Mouse (Mus musculus) MN1 (cell line): ENCODE measurements around the gene 9130230L23Rik.
A peak's percentile ranks its signal among the peaks of the same experiment; 100 is the strongest.
"Not testable (repeated sequence)": the region's sequence is repeated elsewhere in the genome, so short reads cannot be mapped to it uniquely, and the experiment has no call there.

Experiments used
- DNase-seq: peaks from one replicate; pipeline ENCODE4 v3.0.0-alpha.2; 2016; ENCODE audit warnings: low spot score

Gene 9130230L23Rik

DNA sequence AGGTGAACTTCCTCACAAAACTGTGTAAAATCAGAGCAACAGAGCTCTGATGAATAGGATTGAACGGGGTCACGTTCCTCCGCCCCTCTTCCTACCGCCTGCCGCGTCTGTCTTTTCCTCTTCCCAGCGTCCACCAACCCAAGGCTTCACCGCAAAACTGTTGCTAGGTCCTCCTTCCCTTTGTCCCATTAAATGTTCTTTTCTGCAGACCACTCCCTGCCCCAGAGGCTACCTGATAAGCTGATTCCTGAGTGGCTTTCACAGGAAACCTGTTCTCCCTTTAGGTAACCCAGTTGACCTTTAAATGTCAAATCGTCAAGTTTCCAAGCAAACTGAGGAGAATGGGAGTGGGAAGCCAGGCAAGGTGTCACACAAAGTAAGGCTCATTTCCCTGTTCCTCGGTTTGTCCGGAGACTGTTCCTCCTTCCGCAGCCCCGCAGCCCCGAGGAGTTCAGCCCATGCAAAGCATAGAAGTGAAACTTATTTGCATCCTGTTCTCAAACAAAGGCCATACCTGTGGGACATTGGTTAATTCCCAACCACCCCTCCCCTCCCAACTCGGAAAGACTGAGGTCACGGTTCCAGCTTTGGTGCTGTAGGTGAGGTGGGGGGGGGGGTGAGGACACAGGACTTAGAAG lies 1.1 kb upstream of the 9130230L23Rik start:
- no peak for DNase-seq

DNA sequence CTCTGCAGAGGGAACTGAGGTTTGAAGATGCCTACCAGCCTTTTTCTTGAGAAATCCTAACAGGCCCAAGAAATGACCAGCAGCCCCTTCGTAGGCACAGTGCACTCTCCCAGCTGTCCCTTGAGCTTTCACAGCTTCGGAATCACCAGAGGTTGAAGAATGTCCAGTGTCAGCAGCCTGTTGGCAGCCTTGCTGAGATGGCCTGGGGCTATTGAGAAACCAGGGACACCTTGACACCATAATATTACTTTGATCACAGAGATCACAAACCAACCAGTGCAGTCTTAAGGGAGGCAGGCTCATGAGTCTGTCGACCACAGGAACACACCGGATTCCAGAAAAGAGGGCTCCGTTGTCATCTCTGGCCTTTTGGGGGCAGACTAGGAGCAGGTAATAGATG lies 2.9 kb downstream of the 9130230L23Rik start:
- DNase-seq = no peak

DNA sequence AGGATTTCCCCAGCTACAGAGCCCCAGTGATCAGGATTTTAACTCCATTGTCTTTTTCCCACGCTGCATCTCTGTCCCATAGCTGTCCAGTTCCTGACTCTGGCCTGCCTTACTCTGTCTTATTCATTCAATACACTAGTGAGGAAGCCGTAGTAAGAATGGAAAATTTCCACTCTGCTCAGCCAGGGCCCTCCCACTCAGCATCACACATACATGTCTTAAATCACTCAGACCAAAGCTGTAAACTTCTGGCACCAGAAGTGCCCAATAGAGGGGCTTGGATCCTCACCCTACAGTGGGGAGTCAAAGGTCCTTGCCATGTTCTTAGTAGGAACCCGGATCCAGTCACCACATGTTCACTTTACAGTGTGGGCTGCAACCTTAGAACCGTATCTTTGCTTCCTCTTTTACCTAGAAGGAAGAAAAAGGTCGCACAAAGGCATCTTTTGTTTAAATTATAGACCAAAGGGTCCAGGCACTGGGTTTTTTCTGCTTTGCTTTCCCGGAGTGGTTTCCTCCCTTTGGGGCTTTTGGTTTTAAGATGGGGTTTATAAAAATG lies 3.4 kb downstream of the 9130230L23Rik start:
- no peak for DNase-seq

DNA sequence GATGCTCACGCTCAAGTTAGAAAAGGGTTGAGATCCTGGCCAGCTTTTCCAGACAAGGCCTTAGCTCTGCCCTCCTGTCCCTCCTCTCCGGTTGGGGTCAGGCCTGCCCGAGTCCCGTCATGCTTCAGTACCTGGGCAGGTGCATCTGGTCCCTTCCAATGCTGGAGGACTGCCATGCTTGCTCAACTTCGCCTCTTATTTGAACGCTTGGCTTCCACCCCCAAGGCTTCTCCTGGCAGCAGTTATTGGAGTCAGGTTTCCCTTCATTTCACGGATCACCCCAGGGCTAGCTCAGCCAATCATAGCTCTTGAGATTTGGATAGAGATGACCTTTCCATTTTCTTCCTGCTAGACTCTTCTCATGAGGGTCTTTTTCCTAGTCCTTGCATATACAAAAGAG lies 4.0 kb downstream of the 9130230L23Rik start:
- no peak for DNase-seq

DNA sequence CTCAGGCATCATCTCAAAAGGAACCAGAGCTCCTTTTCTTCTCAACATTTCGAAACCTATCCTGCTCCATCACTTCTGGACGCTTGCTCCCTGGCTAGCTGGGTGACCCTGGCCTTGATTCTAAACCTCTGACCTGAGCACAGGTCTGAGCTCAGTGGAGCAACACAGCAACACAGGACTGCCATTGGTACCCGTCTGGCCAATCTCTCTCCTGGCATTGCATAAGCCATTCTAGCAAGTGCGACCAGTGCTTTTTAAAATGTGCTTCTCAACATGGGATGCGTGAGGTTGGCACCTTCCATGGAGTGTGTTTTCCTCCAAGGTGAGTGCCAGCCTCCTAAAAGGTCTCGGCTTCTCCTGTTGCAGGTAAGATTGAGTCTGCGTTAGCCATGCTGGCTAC lies 5.0 kb downstream of the 9130230L23Rik start:
- no peak for DNase-seq

DNA sequence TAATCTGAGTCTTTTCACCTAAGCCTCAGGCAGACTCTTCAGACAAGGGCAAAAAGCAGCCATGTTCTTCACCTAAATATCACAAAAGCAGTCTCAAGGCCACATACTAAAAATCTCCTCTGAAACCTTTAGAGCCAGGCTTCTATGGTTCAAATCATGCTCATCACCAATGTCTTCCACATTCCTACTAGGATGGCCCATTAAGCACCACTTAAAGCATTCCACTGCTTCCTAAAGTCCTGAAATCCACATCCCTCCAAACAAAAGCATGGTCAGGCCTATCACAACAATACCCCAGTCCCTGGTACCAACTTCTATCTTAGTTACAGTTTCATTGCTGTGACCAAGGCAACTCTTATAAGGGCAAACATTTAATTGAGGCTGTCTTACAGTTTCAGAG lies 6.3 kb downstream of the 9130230L23Rik start:
- DNase-seq = no peak

DNA sequence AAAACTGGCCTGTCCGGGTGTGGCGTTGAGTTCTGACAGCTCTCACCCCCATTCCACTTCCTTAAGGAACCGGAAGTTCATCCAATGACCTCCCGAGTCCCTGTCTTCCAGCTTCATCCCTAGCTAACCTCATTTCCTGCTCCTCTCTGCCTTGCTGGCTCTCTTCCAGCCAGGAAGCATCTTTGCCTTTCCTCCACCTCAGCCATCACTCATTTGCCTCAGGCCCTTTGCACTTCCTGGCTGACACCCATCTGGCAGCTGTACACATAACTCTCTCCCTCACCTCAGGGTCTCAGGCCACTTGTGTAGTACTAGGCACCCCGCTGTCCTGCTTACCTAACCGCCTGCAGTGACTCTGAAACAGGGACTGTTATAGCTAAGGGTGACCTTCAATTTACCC lies 9.4 kb downstream of the 9130230L23Rik start:
- no peak for DNase-seq

DNA sequence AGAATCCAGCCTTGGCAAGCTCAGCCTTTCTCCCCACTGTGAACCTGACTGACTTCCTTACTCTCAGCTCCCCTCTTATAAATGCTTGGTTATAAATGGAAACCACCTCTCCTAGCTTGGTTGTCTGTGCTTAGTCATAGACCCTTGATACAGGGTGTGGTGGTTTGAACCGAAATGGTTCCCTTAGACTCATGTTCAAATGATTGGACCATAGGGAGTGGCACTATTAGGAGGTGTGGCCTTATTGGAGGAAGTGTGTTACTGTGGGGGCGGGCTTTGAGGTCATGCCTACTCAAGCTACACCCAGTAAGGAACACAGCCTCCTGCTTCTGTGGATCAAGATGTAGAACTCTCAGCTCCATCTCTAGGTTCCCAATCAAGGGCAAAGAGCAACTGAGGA lies 12.9 kb downstream of the 9130230L23Rik start:
- no peak for DNase-seq

DNA sequence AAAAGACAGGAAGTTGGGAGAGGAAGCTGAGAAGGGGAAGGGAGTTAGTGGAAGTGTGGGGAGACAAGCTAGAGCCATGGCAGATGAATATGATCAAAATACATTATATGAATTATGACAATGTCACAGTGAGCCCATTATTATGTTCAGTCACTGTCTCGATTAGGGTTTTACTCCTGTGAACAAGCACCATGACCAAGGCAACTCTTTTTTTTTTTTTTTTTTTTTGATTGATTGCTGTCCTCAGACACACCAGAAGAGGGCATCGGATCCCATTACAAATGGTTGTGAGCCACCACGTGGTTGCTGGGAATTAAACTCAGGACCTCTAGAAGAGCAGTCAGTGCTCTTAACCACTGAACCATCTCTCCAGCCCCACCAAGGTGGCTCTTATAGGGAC lies 17.1 kb downstream of the 9130230L23Rik start:
- DNase-seq = not testable (repeated sequence)

DNA sequence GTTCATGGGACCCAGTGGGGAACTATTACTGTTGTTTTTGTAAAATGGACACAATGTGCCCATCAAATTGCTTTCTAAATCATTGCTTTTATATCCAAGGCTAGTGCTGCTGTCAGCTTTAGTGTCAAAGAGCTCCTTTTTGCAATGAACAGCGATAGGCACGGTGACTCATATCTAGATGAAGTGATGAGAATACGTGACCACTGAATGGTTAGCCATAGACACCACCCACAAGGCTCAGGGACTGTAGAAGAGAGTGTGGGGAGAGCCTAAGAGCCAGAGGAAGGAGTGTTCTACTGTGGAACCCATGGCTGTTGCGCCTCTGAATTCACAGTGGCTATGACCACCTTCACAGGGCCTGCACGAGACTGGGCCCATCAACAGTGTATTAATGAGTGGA lies 17.7 kb downstream of the 9130230L23Rik start:
- no peak for DNase-seq

DNA sequence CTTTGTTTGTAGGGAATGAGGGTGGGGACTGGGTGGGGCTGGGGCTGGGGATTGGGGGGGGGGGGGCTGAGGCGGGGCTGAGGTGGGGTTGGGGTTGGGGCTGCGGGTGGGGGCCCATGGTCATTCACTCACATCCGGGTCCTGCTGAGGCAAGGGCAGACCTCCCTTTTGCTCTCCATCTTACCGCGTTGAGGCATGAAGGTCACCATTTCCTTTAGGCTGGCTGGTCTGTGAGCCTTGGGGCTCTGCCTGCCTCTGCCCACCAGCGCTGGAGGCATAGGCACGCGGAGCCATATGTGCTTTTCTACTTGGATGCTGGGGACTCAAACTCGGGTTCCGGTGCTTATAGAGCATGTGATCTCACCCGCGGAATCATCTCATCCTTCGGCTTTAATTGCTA lies 28.4 kb downstream of the 9130230L23Rik start:
- DNase-seq = no peak

DNA sequence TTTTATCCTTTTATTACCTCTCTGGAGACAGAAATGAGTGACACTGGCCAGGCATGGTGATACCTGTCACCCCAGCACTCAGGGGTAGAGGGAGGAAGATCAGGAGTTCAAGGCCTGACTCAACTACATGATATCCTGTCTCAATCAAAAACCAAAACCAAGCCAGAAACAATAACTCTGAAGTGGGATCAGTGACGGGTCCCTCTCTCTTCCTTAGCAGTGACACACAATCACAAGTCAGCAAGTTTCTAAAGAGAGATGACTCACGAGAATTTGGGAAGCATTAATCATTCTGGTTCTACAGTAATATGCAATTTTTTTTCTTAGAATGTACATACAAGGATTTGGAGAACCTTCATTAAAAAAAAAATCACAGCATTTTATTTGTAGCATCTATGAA lies 30.9 kb downstream of the 9130230L23Rik start:
- DNase-seq = no peak

DNA sequence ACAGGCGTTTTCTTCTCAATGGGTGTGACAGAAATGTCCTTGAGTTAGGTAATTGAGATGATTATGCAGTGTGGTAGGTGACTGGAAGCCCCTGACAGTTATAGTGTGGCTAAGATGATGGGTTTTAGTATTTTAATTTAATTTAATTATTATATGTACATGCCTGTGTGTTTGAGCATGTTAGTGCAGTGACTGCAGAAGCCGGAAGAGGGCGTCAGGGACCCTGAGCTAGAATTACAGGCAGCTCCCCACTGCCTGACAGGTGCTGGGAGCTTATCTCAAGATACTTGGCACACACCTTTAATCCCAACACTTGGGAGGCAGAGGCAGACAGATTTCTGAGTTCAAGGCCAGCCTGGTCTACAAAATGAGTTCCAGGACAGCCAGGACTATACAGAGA lies 36.1 kb downstream of the 9130230L23Rik start:
- no peak for DNase-seq

DNA sequence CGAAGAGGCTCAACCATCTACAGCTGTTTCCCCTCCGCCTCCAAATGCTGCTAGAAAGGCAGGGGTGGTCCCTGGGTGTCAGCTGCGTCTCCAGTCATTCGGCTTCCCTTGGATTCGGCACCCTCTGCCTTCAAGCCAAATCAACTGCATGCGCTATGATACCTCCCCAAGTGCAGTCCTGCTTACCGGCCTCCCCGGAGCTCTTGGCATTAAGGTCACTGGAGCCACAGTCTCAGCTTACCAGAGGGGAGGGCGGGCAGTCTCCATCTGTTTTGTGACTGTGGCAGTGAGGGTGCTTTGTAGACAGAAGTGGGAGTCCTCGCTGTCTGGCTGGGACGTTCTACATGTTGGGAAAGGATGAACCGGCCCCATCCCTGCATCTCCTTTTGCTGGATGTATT lies 37.0 kb downstream of the 9130230L23Rik start:
- no peak for DNase-seq

DNA sequence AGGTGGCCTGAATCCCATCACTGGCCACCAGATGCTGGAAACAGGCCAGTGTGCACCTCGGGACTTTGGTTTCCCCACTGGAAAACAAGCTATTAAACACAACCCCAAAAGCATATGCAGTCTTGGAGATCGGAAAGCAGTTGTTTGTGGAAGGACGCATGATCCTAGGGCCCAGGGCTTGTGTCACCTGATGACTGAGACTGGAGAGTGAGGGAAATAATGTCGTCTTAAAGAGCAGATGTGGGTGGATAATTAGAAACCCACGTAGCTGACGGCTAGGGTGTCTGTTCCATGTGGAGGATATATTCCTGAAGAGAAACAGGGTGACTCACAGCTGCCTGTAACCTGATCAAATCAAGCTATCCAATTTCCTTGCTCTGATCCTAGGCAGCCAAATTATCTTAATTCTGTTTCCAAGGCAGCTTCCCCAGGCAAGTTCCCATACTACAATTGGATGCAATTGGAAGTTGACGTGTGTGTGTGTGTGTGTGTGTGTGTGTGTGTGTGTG lies 38.3 kb downstream of the 9130230L23Rik start:
- DNase-seq = peak; percentile 78

DNA sequence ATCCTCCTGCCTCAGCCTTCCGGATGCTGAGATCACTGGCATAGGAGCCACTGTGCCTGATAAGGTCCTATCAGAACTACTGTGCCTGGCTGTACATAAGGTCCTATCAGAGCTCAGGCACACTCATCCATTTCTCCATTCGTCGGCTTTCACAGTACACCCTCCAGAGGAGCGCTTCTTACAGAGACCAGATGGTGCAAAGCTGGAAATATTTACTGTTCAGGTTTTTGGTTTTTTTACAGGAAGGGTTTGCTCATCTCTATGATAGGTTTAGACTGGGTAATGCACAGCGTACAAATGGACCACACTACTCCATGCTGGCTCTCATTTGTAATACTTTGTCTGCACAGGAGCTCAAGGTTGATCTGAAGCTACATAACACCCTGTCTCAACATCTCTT lies 40.8 kb downstream of the 9130230L23Rik start:
- DNase-seq = no peak

DNA sequence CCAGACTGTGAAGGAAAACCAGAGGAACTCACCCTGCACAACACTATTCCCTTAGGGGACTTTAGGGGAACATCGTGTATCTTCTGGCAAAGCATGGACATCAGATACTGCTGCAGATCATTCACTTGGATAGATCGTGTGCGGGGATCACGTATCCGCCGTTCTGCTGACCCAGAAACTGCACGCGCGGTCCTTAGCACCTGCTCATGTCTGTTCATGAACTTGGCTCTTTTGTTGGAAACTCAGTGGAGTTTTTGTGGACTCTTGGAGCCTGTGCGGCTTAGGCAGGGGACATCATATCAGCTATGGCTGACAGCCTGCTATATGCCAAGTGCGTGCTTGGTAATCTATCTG lies 43.5 kb downstream of the 9130230L23Rik start:
- no peak for DNase-seq

DNA sequence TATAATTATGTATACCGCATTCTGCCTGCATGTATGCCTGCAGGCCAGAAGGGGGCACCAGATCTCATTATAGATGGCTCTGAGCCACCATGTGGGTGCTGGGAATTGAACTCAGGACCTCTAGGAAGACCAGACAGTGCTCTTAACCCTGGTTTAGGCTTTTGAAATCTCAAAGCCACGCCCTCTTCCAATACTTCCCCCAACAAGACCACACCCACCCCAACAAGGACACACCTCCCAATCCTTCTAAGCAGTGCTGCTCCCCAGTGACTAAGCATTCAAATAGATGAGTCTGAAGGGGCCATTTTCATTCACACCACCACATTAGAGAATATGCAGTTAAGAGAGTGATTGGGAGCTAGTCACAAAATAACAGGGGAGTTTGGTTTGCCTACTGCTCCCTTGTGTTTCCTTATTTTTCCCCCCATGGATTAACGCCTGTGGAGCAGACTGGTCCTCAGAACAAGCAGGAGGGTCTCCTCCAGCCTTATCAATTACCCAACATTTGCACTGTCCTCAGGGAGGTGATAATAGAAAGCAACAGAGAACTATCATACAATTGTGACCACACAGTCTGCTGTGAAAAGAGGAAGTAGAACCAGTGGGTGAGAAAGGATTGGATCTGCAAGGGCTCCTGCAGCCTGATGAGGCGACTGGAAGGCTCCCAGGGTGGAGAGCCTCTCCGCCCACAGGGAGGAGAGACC lies 44.0 kb downstream of the 9130230L23Rik start:
- no peak for DNase-seq

DNA sequence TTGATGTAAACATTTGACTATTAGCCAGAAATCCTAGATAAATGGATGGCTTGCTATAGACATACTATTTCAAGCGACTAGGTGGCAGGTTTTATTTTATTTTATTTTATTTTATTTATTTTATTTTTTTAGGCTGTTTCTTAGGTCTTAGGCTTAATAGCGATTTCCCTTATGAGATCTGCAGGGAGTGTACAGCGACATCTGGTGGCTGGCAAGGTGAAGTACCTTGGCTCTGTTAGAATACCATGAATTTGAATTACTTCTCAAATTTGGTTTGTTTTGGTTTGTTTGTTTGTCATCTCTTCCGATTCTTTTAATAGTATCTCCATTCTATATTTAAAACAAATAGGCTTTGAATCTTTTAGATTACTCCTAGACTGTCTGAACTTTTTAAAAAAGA lies 45.5 kb downstream of the 9130230L23Rik start:
- peak; percentile 46 for DNase-seq

DNA sequence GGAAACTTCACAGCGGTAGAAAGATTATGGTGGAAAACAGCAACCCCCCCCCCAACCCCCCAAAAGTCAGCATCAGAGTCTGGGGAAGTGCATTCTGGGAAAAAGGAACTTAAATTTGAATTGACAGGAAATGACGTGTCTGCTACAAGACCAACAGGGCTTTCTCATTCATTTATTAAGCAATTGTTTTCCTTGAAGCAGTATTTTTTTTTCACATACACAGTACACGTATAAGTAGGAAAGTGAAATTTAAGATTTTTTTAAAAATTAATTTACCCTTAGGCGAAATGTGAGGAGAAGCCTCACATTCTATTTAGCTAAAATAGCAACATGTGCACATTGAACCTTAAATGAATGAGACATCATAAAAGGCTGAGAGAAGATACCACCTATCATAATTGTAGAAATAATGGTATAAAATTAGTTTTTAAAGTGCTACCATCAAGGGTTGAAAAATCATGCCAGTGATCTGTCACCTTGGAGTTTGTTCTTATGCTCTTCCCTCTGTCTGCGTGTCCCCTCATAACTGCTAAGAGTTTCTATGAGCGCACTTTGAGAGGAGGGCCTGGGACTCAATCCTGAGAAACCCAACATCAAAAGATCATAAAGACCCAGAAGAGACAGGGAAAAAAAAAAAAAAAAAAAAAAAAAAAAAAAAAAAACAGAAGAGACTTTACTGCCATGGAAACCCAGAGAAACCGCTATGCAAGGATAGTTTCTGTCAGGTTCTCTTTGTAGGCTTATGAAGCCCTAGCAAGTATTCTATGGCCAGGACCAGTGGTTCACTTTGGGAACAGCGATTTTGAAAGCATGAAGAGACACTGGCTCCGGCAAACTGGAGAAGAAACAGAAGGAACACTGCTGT lies 47.7 kb downstream of the 9130230L23Rik start:
- no peak for DNase-seq

DNA sequence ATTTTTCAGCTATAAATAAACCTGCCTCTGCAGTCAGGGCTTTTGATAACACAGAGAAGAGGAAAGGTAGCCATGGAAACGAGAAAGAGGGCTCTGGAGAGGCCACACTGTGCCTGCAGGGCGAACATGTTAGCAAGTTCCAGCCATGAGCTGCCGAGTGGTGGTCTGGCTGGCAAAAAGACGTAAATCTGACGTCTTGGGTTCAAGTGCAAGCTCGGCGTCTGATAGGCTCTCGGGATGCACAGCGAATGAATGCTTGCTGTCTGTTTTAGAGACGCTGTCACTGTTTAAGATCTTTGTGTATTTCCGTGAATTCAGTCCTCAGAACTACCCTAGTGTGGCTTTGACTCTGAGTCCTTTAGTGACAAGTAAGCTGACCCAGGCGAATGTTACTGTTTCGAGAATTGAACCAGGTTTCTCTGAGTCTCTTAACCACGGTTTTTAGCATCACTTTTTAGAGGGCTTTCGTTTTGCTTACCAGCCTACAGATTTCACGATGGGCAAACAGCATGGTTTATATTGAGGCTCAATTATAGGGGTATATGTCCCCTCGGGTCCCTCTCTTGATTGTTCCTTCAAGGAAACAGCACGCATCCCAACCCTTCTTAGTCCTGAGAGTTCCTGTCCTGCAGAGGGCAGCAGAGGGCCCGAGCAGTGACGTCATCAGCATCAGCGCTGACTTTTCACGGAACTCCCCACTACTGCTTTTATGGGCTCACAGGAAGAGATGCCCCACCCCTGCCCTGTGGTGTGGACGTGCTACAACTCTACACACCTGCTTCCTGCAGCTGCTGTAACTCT lies 48.5 kb downstream of the 9130230L23Rik start:
- DNase-seq = peak; percentile 84
